Mouse (Mus musculus) ES-Bruce4 (cell line): ENCODE measurements around the gene Shbg. TPM values are rescaled to one million over a fixed set of nuclear protein-coding genes. Genes with fewer than 3 reads are reported as not detected.

Source experiments
- H3K27ac ChIP-seq: 2 replicates; pipeline ENCODE4 v1.5.1; 2012; ENCODE audit warnings: low read length, inconsistent platforms; ENCODE audit not compliant: insufficient read depth
- H3K27me3 ChIP-seq: 2 replicates; pipeline ENCODE4 v1.6.1; 2012; ENCODE audit warnings: mild to moderate bottlenecking, low read length, inconsistent platforms; ENCODE audit not compliant: control insufficient read depth, poor library complexity, insufficient read depth, severe bottlenecking
- H3K36me3 ChIP-seq: 2 replicates; pipeline ENCODE4 v1.6.1; 2012; ENCODE audit warnings: inconsistent platforms, mild to moderate bottlenecking, low read length, moderate library complexity; ENCODE audit not compliant: control insufficient read depth, poor library complexity, insufficient read depth, severe bottlenecking
- H3K4me1 ChIP-seq: one replicate; pipeline ENCODE4 v1.8.1; 2011; ENCODE audit warnings: low read length; ENCODE audit not compliant: control insufficient read depth, insufficient read depth
- H3K4me3 ChIP-seq: 2 replicates; pipeline ENCODE4 v1.5.1; 2011; ENCODE audit warnings: low read depth, mild to moderate bottlenecking, low read length
- H3K9ac ChIP-seq: 2 replicates; pipeline ENCODE4 v1.6.1; 2012; ENCODE audit warnings: low read depth, mild to moderate bottlenecking, inconsistent platforms; ENCODE audit not compliant: poor library complexity, severe bottlenecking
- H3K9me3 ChIP-seq: replicated peaks from 2 replicates; pipeline ENCODE4 v1.6.1; 2012; ENCODE audit warnings: mild to moderate bottlenecking, low read length, inconsistent platforms; ENCODE audit not compliant: control insufficient read depth, poor library complexity, insufficient read depth, severe bottlenecking
- CTCF ChIP-seq: IDR thresholded peaks from one replicate; pipeline ENCODE4 v1.8.1; 2011; ENCODE audit warnings: low read depth, low read length
- EP300 ChIP-seq: IDR thresholded peaks from 2 replicates; pipeline ENCODE4 v1.6.1; 2011; ENCODE audit warnings: low read depth, low read length; ENCODE audit not compliant: insufficient read depth
- POLR2A ChIP-seq: IDR thresholded peaks from one replicate; pipeline ENCODE4 v1.8.1; 2011; ENCODE audit warnings: low read length; ENCODE audit not compliant: insufficient read depth
- polyA plus RNA-seq: library from polyadenylated mRNA; stranded (reverse); fragments of >200 nt; gene quantifications from 2 replicates; pipeline ENCODE4 v1.2.4, GENCODE M21; 2011; ENCODE audit warnings: low read depth; ENCODE audit not compliant: missing spikeins, insufficient read depth, insufficient read length

Gene Shbg
- polyA plus RNA-seq, 1 experiment, result not detected

GRCm38 (mm10) chr11:69580572-69581146 is 37.0 kb downstream of the Shbg start:
- H3K9me3 ChIP-seq, result no peaks in the 10 kb centered on the region
- H3K4me1 ChIP-seq, result peaks cover 4% of the 10 kb centered on the region
- peak overlapping the region; percentile 96 for H3K4me3 ChIP-seq
- H3K9ac ChIP-seq, result peak overlapping the region; percentile 92
- no peak for TF ChIP-seq EP300
- H3K27me3 ChIP-seq, result no peaks in the 10 kb centered on the region
- H3K36me3 ChIP-seq, result peaks cover 9% of the 10 kb centered on the region
- peak overlapping the region; percentile 100 for H3K27ac ChIP-seq

GRCm38 (mm10) chr11:69580091-69580514 is 37.6 kb downstream of the Shbg start, which contains the start of the genes Wrap53 and Trp53:
Gene Wrap53 (minus strand): TSS chr11:69580255.
Gene Trp53 (plus strand): TSS chr11:69580359.
- peak within 1 kb of the TSS; percentile 92 for H3K9ac ChIP-seq
- H3K27ac ChIP-seq, result peak within 1 kb of the TSS; percentile 100
- H3K9me3 ChIP-seq, result no peaks in the 10 kb centered on the region
- H3K4me3 ChIP-seq, result peak within 1 kb of the TSS; percentile 96
- peaks cover 4% of the 10 kb centered on the region for H3K4me1 ChIP-seq
- TF ChIP-seq CTCF (no peak), POLR2A (peak; percentile 95), EP300 (0 out of 2 replicates have a peak, but pooled peaks have one; percentile 39)
- peaks cover 9% of the 10 kb centered on the region for H3K36me3 ChIP-seq
- H3K27me3 ChIP-seq, result no peaks in the 10 kb centered on the region

GRCm38 (mm10) chr11:69579128-69580017 is 38.3 kb downstream of the Shbg start:
- no peaks in the 10 kb centered on the region for H3K9me3 ChIP-seq
- no peaks in the 10 kb centered on the region for H3K27me3 ChIP-seq
- H3K27ac ChIP-seq, result peak overlapping the region; percentile 90
- H3K9ac ChIP-seq, result peak overlapping the region; percentile 92
- TF ChIP-seq EP300 (no peak), CTCF (peak; percentile 99), POLR2A (no peak)
- H3K36me3 ChIP-seq, result peaks cover 9% of the 10 kb centered on the region
- H3K4me3 ChIP-seq, result peak overlapping the region; percentile 96
- H3K4me1 ChIP-seq, result peaks cover 2% of the 10 kb centered on the region

- peak overlapping the region; percentile 76 for H3K9ac ChIP-seq
- peak overlapping the region; percentile 88 for H3K4me3 ChIP-seq
- H3K36me3 ChIP-seq, result peaks cover 9% of the 10 kb centered on the region
- H3K27me3 ChIP-seq, result no peaks in the 10 kb centered on the region
- peaks cover 2% of the 10 kb centered on the region for H3K4me1 ChIP-seq
- H3K9me3 ChIP-seq, result no peaks in the 10 kb centered on the region
- TF ChIP-seq POLR2A, result no peak
- no peak for TF ChIP-seq EP300
- TF ChIP-seq CTCF, result no peak
- no peak overlapping the region for H3K27ac ChIP-seq
Observed at GRCm38 (mm10) chr11:69578301-69578700, 39.4 kb downstream of the Shbg start.

- Histone ChIP-seq H3K27me3 (no peaks in the 10 kb centered on the region), H3K36me3 (peaks cover 15% of the 10 kb centered on the region), H3K4me1 (peaks cover 2% of the 10 kb centered on the region), H3K9me3 (no peaks in the 10 kb centered on the region), H3K27ac (no peak overlapping the region), H3K4me3 (no peak overlapping the region), H3K9ac (no peak overlapping the region)
- TF ChIP-seq CTCF (no peak), POLR2A (no peak), EP300 (no peak)
Observed at GRCm38 (mm10) chr11:69576307-69576706, 41.4 kb downstream of the Shbg start.

GRCm38 (mm10) chr11:69575220-69575619 is 42.5 kb downstream of the Shbg start:
- H3K27ac ChIP-seq, result no peak overlapping the region
- peaks cover 2% of the 10 kb centered on the region for H3K4me1 ChIP-seq
- H3K9ac ChIP-seq, result no peak overlapping the region
- no peak overlapping the region for H3K4me3 ChIP-seq
- no peaks in the 10 kb centered on the region for H3K27me3 ChIP-seq
- peaks cover 25% of the 10 kb centered on the region for H3K36me3 ChIP-seq
- TF ChIP-seq CTCF (peak; percentile 2), POLR2A (no peak)
- H3K9me3 ChIP-seq, result no peaks in the 10 kb centered on the region
